14 mouse cellular contexts compared by ENCODE assay signal in genomic region chr13:94367869-94368268, GRCm38 (mm10).
"Had no signal": no experiment of that assay in that cellular context is flagged by ENCODE, and none has a peak within 500 bp of the region (broad histone marks: within the 10 kb centered on the region; RNA-seq: fewer than 3 reads in every experiment).

No protein-coding gene starts in this region.

- ATAC-seq: lung, postnatal 0 days had no signal

- DNase-seq: kidney, adult 9 months; kidney, postnatal 36 days; lung, adult 2 months; lung, postnatal 36 days; midbrain, embryonic 14.5 days; thymus, postnatal 4 days had no signal

- H3K27ac ChIP-seq: kidney, postnatal 0 days; limb, embryonic 10.5 days; liver, embryonic 15.5 days; neural tube, embryonic 15.5 days; stomach, postnatal 0 days had no signal

- H3K4me3 ChIP-seq: limb, embryonic 10.5 days; liver, embryonic 15.5 days; myocyte; neural tube, embryonic 15.5 days had no signal

- H3K9me3 ChIP-seq: limb, embryonic 10.5 days; liver, embryonic 15.5 days; neural tube, embryonic 15.5 days had no signal

- H3K27me3 ChIP-seq: liver, embryonic 15.5 days; neural tube, embryonic 15.5 days had no signal

- H3K4me1 ChIP-seq: neural tube, embryonic 15.5 days had no signal

- H3K4me2 ChIP-seq: liver, embryonic 11.5 days; liver, embryonic 15.5 days; neural tube, embryonic 15.5 days had no signal

- H3K36me3 ChIP-seq: neural tube, embryonic 15.5 days had no signal

- H3K9ac ChIP-seq: liver, embryonic 15.5 days; neural tube, embryonic 15.5 days had no signal
